Mouse (Mus musculus): ENCODE data around the gene Top1.

DNA sequence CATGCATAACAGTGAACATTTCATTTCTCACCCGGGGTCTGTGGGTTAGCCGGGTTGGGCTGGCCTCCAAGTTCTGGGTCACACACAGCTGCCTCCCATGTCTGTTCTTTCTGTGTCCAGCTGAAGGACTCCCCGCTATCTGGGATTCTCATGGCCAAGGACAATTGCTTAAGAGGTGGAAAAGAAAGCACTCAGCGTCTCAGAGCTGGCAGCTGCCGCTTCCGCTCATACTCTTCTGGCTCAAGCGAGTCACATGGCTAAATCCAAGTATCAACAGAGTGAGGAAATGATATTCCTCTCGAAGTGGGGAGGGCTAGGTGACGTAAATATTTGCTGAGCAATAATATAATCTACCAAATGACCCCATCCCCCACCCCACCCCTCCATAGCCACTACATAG is 25.9 kb upstream of the Top1 start:
- TF ChIP-seq POLR2A (IDR thresholded peaks at IDR 0.05; ENCODE audit: borderline replicate concordance, extremely low read depth, insufficient read depth, insufficient read length, poor library complexity, severe bottlenecking) (no peak), CTCF (IDR thresholded peaks at IDR 0.05; ENCODE audit: borderline replicate concordance, extremely low read depth, insufficient read depth, insufficient read length) (no peak)

All from brain, embryonic 14.5 days (tissue).